Mouse (Mus musculus) cerebellum, adult 11 months (tissue): ENCODE measurements around the gene Sectm1b.
"Not testable (repeated sequence)": the region's sequence is repeated elsewhere in the genome, so short reads cannot be mapped to it uniquely, and the experiment has no call there.

ENCODE experiments used
- DNase-seq: peaks from one replicate; pipeline ENCODE4 v3.0.0; 2022

Sectm1b gene

DNA sequence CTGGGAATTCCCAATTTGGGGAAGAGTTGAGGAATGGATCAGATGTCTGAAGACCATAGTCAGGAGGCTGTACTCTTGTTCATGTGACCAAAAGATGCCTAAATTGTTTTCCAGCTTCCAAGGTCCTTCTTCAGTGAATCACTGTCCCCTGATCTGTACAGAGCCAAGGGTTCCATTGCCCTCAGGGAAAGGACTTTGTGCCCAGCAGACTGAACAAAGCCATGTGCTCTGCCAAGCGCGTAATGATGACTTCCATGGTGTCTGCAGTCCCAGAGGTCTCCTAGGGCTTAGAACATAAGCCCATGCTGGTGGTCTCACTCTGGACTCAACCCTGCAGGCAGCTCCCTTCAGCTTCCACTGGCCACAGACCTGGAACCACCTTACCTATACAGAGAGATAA, 4.5 kb upstream of the Sectm1b start:
- no peak for DNase-seq

DNA sequence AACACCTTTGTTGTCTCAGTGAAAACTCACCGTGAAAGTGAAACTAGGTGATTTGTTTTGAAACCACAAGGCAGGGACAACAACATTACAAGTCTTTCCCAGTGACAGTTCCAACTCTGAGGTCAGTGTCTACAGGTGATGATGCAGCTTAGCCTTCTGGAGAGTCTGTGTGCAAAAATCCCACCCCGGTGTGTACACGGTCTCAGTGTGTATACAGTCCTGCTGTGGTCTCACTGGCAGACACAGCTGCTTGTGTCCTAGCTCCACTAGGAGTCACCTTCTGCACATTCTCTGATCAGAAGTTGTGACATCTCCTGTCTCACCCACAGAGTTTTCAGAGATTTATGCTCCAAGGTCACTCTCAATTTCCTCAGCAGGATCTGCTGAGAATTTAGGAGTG, 828 bp upstream of the Sectm1b start:
- DNase-seq: no peak

DNA sequence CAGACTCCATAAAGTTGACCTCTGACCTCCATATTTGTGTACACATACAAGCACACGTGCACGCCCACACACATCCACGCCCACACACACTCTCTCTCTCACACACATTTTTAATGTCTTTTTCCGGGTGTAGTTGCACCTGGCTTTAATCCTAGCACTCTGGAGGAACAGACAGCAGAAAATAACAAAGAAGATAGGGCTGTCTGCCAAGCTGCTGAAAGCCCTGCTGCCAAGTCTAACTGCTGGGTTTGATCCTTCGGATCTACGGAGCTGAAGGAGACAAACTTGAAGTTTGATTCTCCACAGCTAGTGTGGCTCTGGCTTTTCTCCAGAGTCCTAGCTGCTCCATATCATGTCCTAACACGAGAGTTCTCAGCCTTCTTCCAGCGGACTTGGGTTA, 1.8 kb downstream of the Sectm1b start:
- DNase-seq: no peak

DNA sequence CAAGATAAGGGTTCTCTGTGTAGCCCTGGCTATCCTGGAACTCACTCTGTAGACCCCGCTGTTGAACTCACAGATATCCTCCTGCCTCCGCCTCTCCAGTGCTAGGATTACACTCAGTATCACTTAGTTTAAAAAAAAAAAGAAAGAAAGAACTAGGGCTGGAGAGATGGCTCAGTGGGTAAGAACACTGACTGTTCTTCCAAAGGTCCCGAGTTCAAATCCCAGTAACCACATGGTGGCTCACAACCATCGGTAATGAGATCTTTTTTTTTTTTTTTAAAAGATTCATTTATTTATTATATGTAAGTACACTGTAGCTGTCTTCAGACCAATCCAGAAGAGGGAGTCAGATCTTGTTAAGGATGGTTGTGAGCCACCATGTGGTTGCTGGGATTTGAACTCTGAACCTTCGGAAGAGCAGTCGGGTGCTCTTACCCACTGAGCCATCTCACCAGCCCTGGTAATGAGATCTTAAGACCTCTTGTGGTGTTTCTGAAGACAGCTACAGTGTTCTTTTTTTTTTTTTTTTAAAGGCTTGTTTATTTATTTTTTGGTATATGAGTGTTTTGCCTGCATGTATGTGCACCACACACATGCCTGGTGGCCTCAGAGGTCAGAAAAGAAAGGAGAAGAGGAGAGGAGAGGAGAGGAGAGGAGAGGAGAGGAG, 2.8 kb downstream of the Sectm1b start:
- not testable (repeated sequence) for DNase-seq

- DNase-seq: no peak
Observed at GRCm38 (mm10) chr11:121059471-121059870, 3.9 kb downstream of the Sectm1b start.

DNA sequence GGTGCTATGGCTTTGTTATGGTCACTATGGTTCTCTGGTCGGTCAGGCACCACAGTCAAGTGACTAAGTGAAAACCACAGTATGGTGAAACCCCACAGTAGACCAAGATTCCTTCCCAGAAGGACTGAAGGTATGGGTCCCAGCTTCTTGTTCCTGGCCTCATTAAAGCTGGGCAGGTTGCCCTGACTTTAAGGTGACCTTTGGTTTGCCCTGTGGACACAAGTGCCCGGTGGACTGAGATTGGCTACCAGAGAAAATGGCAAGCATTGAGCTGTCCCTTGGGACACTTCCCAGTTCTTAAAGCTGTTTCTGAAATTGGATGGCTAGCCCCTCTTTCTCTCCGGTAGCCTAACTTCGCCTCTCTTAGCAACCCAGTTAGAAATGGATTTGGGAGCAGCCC, 4.4 kb downstream of the Sectm1b start:
- no peak for DNase-seq

GRCm38 (mm10) chr11:121058122-121058521, 5.2 kb downstream of the Sectm1b start:
- no peak for DNase-seq

- DNase-seq: no peak
Observed at GRCm38 (mm10) chr11:121056536-121057236, 6.7 kb downstream of the Sectm1b start.

DNA sequence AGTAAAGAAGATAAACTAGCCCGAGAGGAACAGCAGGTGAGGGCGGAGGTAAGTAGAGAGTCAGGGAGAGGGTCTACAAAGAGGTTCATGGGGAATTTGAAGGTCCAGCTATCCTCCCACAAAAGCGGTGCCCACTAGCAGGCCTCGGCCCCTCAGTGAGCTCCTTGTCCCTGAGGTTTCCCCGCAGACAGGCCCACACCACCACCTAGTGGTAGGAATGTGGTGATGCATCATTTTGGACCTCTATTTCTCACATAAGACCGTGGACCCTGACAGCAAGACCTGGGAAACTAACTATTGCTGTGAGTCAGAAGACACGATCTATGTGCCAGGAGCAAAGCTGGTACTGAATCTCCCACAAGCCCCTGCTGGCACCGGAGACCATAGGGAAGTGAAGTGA, 9.8 kb downstream of the Sectm1b start:
- peak; percentile 69 for DNase-seq

GRCm38 (mm10) chr11:121052387-121052786, 11.0 kb downstream of the Sectm1b start:
- no peak for DNase-seq

DNA sequence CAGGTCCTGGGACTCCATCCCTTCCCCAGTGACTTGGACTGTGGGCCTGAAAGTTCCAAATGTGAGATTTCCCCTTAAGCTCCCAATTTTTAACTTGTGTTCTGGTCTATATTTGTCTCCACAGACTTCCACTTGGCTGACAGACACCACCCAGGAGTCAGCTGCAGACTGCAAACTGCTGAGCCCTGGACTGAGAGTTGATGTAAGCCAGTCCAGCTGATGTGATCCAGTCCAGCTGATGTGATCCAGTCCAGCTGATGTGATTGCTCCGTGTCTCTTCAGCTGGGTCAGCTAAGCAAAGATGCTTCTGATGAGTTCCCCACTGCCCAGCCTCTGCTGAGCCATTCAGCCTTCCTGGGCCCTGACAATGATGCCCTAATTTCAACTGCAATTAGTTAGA, 11.6 kb downstream of the Sectm1b start:
- no peak for DNase-seq

DNA sequence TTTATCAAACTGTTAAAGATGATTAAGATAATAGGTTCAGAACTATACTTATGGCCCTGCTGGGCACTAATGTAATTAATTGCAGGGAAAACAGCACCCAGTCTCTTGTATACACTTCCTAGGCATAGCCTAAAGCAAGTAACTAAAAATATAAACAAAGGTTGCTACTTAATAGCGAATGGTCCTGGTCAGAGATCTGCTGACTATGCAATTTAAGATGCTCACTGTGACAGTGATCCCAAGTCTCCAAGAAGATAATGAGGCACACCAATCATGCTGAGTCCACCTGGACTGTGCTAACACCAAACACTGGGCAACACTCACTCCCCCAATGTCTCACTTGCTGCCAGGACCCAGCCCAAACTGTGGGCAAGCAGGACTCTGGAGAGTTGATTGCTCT, 13.5 kb downstream of the Sectm1b start:
- DNase-seq: no peak

GRCm38 (mm10) chr11:121047826-121048399, 15.5 kb downstream of the Sectm1b start:
- DNase-seq: no peak

DNA sequence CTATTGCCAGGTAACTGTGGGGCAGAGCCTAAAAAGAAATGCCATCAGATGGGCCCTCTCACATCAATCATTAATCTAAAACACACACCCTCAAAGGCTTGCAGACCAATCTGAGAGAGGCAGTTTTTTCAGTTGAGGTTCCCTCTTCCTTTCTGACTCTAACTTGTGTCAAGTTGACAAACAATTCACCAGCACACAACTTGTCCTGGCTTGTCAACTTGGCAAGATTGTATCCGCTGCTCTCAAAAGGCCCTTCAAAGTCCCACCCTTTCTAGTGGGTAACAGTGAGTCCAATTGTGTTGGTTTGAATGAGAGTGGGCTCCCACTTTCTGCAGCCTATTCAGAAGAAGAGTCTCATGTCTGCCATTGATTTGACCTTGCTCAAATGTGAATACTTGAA, 18.1 kb downstream of the Sectm1b start:
- DNase-seq: no peak

DNA sequence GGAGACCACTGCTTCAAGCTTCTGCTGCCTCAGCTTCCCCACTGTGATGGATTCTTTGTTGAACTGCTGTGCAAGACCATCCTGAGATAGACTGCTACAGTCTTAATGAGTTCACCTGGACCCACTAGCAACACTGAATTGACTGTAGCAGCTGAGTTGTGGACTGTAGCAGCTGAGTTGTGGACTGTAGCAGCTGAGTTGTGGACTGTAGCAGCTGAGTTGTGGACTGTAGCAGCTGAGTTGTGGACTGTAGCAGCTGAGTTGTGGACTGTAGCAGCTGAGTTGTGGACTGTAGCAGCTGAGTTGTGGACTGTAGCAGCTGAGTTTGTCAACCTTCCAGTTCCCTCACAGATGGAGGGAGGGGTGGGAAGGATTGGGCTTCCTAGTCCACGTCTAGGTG, 20.3 kb downstream of the Sectm1b start:
- not testable (repeated sequence) for DNase-seq

- DNase-seq: no peak
Observed at GRCm38 (mm10) chr11:121042480-121042879, 20.9 kb downstream of the Sectm1b start.

GRCm38 (mm10) chr11:121041636-121042035, 21.7 kb downstream of the Sectm1b start:
- DNase-seq: no peak

DNA sequence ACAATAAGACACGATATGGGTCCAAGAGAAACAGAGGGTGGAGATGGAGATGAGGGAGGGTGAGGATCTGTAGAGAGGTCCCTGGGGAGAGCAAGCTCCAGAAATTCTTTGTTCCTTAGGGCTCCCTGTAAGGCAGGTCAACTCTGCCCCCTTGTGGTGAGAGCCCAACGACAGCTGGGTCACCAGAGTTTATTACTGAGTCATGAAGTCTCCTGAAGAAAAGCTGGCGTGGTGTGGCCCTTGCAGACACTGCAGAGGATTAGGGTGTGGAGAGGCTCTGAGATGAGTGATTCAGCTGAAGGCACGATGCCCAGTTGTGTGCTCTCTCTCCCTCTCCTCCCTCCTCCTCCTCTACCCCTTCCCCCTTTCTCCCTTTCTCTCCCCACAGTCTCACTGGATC, 22.2 kb downstream of the Sectm1b start:
- peak; percentile 59 for DNase-seq

DNA sequence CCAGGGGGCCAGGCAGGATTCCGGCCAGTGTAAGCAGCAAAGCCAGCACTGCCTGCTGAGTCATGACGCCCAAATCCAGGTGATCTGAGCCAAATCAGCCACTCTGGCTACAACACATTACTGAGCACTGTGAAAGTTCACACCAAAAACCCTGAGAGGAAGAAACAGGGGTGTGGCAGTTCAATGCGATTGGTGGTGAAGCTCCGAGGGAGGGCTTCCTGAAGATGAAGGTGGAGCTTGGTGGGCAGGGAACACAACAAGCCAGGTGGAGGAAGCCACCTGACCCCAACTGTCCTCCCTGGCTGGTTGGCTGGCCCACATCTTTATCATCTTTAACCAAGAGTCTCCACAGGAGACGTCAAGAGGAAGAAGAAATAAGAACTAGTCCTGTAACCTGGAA, 24.1 kb downstream of the Sectm1b start, which contains the start of gene Cd7:
Gene Cd7 (minus strand): TSS at position 117 of the 400 bp plus-strand sequence.
- DNase-seq: no peak

DNA sequence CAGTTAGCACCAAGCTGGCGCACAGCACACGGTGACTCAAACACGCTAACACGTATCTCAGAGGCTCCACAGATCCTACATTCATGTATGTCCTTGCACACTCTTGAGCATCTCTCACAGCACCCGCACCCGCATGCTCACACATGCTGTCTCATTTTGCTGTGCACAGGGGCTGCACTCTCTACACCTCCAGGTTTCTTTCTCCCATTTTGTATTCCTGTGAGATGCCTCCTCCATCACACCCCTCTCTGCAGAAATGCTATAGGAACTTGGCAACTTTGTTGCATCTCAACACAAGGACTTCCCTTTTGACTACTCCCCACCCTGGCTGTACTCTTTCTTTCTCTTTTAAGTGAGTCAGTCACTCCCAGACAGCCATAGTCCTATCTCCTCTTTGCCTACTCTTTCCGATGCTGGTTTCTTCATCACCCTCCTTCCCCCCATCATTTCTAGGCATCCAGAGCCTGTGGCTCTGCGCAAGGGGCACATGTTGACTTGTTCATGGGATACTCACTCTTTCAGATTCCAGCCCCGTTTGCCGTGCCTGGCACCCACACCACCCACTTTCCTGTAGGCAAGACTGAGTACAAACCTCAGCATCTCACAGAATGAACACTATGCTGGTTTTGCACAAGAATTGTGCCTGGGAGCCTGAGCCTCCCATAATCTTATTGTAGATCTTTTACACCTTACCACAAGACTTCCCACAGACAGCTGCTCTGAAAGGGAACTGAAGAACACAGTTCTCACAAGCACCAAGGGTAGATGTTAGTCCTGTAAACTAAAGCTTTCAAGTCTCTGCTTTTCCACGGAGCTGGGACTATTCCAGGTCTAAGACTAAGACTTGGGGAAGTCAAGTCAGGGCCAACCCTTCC, 24.8 kb downstream of the Sectm1b start:
- no peak for DNase-seq

- DNase-seq: no peak
Observed at GRCm38 (mm10) chr11:121033118-121033517, 30.3 kb downstream of the Sectm1b start.

DNA sequence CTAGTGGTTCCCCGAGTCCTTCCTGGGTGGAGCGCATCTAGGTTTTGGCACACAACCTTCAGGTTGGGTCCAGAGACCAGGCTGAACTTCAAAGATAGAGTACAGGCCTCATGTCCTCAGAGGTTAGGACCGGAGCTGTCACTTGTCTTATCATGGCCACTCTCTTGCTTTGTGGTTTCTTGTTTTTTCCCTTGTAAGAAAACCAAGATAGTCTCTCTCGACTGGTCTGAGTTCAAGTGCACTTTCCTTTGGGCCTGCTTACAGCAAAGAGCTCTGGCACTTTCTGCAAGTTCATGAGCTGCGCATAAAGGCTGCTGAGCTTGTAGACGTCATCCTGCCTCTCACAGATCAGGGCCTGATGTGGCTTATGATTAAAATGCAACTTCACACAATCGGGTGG, 36.1 kb downstream of the Sectm1b start:
- no peak for DNase-seq

- no peak for DNase-seq
Observed at GRCm38 (mm10) chr11:121024163-121024562, 39.2 kb downstream of the Sectm1b start.
